21 mouse cellular contexts compared by ENCODE assay signal in the genomic region with DNA sequence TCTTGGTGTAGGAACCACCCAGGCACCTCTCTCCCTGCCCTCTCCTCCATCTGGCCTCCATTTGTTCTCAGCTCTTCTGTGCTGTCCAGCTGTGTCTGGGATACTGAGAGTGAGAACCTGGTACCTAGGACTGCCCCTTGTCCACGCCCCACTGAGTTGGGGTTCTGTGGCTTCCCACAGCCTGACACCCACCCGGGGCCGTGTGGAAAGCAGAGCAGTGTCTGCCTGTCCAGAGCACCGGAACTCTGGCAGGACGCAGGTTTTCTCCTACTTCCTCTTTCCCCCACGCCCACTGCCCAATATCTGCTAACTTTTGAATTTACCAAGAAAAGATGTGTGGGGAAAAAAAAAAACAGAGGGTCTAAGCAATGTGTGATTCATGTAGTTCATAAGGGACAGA.
A peak's percentile ranks its signal among the peaks of the same experiment; 100 is the strongest.
DNase-seq lines count a peak whose midpoint lies in the region; ATAC-seq lines count a peak whose summit lies in the region.
"Had no signal": no experiment of that assay in that cellular context is flagged by ENCODE, and none has a peak within 500 bp of the region (broad histone marks: within the 10 kb centered on the region; RNA-seq: fewer than 3 reads in every experiment).

No protein-coding gene starts in this region.

- peaks cover 18% of the 10 kb centered on the region for H3K4me1 ChIP-seq in megakaryocyte, embryonic 14.5 days
- H3K4me1 ChIP-seq in forebrain, embryonic 16.5 days (replicated peaks; ENCODE audit: control insufficient read depth, insufficient read depth, low read length), result no peaks in the 10 kb centered on the region
- H3K4me1 ChIP-seq: embryonic facial prominence, embryonic 13.5 days; heart, embryonic 10.5 days; hindbrain, embryonic 13.5 days had no signal

- H3K9me3 ChIP-seq in megakaryocyte, embryonic 14.5 days, result no peaks in the 10 kb centered on the region
- H3K9me3 ChIP-seq in forebrain, embryonic 16.5 days (ENCODE audit: control insufficient read depth, low read length), result no peaks in the 10 kb centered on the region
- H3K9me3 ChIP-seq: embryonic facial prominence, embryonic 13.5 days; heart, embryonic 10.5 days; hindbrain, embryonic 13.5 days had no signal

- H3K36me3 ChIP-seq in megakaryocyte, embryonic 14.5 days (replicated peaks; ENCODE audit: low read length), result no peaks in the 10 kb centered on the region
- no peaks in the 10 kb centered on the region for H3K36me3 ChIP-seq in forebrain, embryonic 16.5 days (ENCODE audit: control insufficient read depth, insufficient read depth)
- H3K36me3 ChIP-seq: embryonic facial prominence, embryonic 13.5 days; heart, embryonic 10.5 days; hindbrain, embryonic 13.5 days had no signal

- H3K9ac ChIP-seq in forebrain, embryonic 16.5 days (replicated peaks; ENCODE audit: low read depth, low read length), result no peak overlapping the region
- H3K9ac ChIP-seq: embryonic facial prominence, embryonic 13.5 days; hindbrain, embryonic 13.5 days had no signal

- peaks cover 6% of the 10 kb centered on the region for H3K27me3 ChIP-seq in megakaryocyte, embryonic 14.5 days (replicated peaks)
- H3K27me3 ChIP-seq in forebrain, embryonic 16.5 days (replicated peaks; ENCODE audit: control insufficient read depth, insufficient read depth, low read length), result no peaks in the 10 kb centered on the region
- H3K27me3 ChIP-seq: embryonic facial prominence, embryonic 13.5 days; hindbrain, embryonic 13.5 days had no signal

- H3K4me2 ChIP-seq in forebrain, embryonic 16.5 days (ENCODE audit: low read length), result no peak overlapping the region
- H3K4me2 ChIP-seq: embryonic facial prominence, embryonic 13.5 days; hindbrain, embryonic 13.5 days had no signal

- 89% methylated on average over 6 of the region's 6 CpGs for WGBS in forebrain, embryonic 16.5 days

- peak; percentile 65 for DNase-seq in 416B (ENCODE audit: low read depth)
- DNase-seq in A20 (ENCODE audit: low read depth, low spot score), result peak; percentile 0
- DNase-seq in thymus, postnatal 10 days (ENCODE audit: low spot score in 2 of 2), result no peak
- DNase-seq in left cerebral cortex, postnatal 4 days, result no peak
- DNase-seq: adrenal gland, postnatal 10 days; cerebellum, adult 11 months; cerebellum, adult 8-10 months; cerebellum, postnatal 14 days; gastrocnemius, postnatal 36 days; heart, adult 18-20 months; heart, postnatal 10 days; heart, postnatal 4 days had no signal

- peak; percentile 87 for ATAC-seq in common myeloid progenitor, adult 5-6 weeks (replicated peaks; ENCODE audit: low read depth, poor library complexity, severe bottlenecking)
- ATAC-seq in erythroblast, adult 5-6 weeks (replicated peaks; ENCODE audit: low FRiP score, poor library complexity, severe bottlenecking), result no peak
- ATAC-seq in forebrain, embryonic 16.5 days, result no peak
- ATAC-seq: forebrain, embryonic 14.5 days; hindbrain, postnatal 0 days had no signal

- intact Hi-C loops in left cerebral cortex, postnatal 4 days (cut with DNase I), result no loop called here

- no peak overlapping the region for H3K27ac ChIP-seq in forebrain, embryonic 16.5 days (ENCODE audit: low read length)
- H3K27ac ChIP-seq: embryonic facial prominence, embryonic 13.5 days; heart, embryonic 10.5 days; hindbrain, embryonic 13.5 days; hindbrain, postnatal 0 days had no signal

- peak overlapping the region; percentile 42 for H3K4me3 ChIP-seq in megakaryocyte, embryonic 14.5 days (replicated peaks)
- H3K4me3 ChIP-seq in forebrain, embryonic 16.5 days (replicated peaks; ENCODE audit: low read length), result no peak overlapping the region
- H3K4me3 ChIP-seq: embryonic facial prominence, embryonic 13.5 days; heart, embryonic 10.5 days; hindbrain, embryonic 13.5 days had no signal

Comparison
In these comparisons a context has a peak if more than half of its experiments do, and no peak if none do; other contexts are left out.
1. DNase-seq: peak in 416B (single experiment) and A20 (single experiment); none in thymus, postnatal 10 days (0 of 2) and left cerebral cortex, postnatal 4 days (single experiment).